12 mouse cellular contexts compared by ENCODE assay signal in genomic region chr17:28211921-28212341, GRCm38 (mm10). TPM values are rescaled to one million over a fixed set of nuclear protein-coding genes. Genes with fewer than 3 reads are reported as not detected.
DNase-seq lines count a peak whose midpoint lies in the region; ATAC-seq and TF ChIP-seq lines count a peak whose summit lies in the region.
"Had no signal": no experiment of that assay in that cellular context is flagged by ENCODE, and none has a peak within 500 bp of the region (broad histone marks: within the 10 kb centered on the region; RNA-seq: fewer than 3 reads in every experiment).

No protein-coding gene starts in this region.

- H3K27ac ChIP-seq in MEL (ENCODE audit: control insufficient read depth, low read depth, low read length) = peak overlapping the region; percentile 84
- peak overlapping the region; percentile 0; the same call in 1 of the 2 replicates for H3K27ac ChIP-seq in liver, embryonic 11.5 days (ENCODE audit: low read depth, low read length)
- H3K27ac ChIP-seq in forebrain, embryonic 10.5 days = no peak overlapping the region
- H3K27ac ChIP-seq: midbrain, embryonic 15.5 days had no signal

- 42% methylated on average over 6 of the region's 6 CpGs for WGBS in liver, embryonic 11.5 days
- 82% methylated on average over 6 of the region's 6 CpGs for WGBS in forebrain, embryonic 10.5 days

- peak overlapping the region; percentile 27 for H3K4me2 ChIP-seq in liver, embryonic 11.5 days
- H3K4me2 ChIP-seq: midbrain, embryonic 15.5 days had no signal

- TF ChIP-seq CTCF in MEL (IDR thresholded peaks at IDR 0.05 in 2 of 3, conservative IDR thresholded peaks at IDR 0.05 in 1 of 3; ENCODE audit: control insufficient read depth in 1 of 3, insufficient read depth in 1 of 3, low read depth in 2 of 3, low read length in 3 of 3, poor library complexity in 1 of 3, severe bottlenecking in 1 of 3) = no peak

- TF ChIP-seq POLR2A in MEL (IDR thresholded peaks at IDR 0.05; ENCODE audit: control insufficient read depth in 1 of 2, insufficient read depth in 1 of 2, low read depth in 1 of 2, low read length in 2 of 2, poor library complexity in 1 of 2) = peak in 1 of 2 experiments; percentile 31; a peak in 1 of 4 replicates

- H3K9ac ChIP-seq in MEL (ENCODE audit: control insufficient read depth, low read depth, low read length, poor library complexity, severe bottlenecking) = peak overlapping the region; percentile 39
- no peak overlapping the region for H3K9ac ChIP-seq in liver, embryonic 11.5 days (ENCODE audit: low read depth, low read length)
- H3K9ac ChIP-seq: midbrain, embryonic 15.5 days had no signal

- no peaks in the 10 kb centered on the region for H3K27me3 ChIP-seq in MEL (ENCODE audit: control insufficient read depth in 1 of 2, insufficient read depth in 2 of 2, low read length in 2 of 2)
- no peaks in the 10 kb centered on the region for H3K27me3 ChIP-seq in liver, embryonic 11.5 days (replicated peaks; ENCODE audit: control insufficient read depth, insufficient read depth, low read length)
- H3K27me3 ChIP-seq in forebrain, embryonic 10.5 days (ENCODE audit: poor library complexity, severe bottlenecking) = peaks cover 26% of the 10 kb centered on the region
- H3K27me3 ChIP-seq: midbrain, embryonic 15.5 days had no signal

- DNase-seq in MEL (ENCODE audit: low read depth, low spot score) = peak; percentile 86
- no peak for DNase-seq in liver, embryonic 11.5 days (ENCODE audit: low spot score)
- peak; percentile 83 to 84 for DNase-seq in spleen, postnatal 36 days (ENCODE audit: low spot score in 2 of 2)
- no peak for DNase-seq in forebrain, embryonic 10.5 days (ENCODE audit: extremely low spot score, low spot score)
- no peak for DNase-seq in layer of hippocampus, postnatal 14 days (ENCODE audit: low spot score in 2 of 2)
- DNase-seq in embryo, embryonic 10.5 days (ENCODE audit: low spot score) = no peak
- DNase-seq in gastrocnemius, adult 8-10 months (ENCODE audit: low spot score in 2 of 2) = no peak
- DNase-seq: cerebellum, postnatal 14 days; kidney, adult 8-10 months; retina, postnatal 1 day had no signal

- peaks cover 1 to 16% of the 10 kb centered on the region in 2 experiments; a peak in 3 of 4 replicates for H3K36me3 ChIP-seq in MEL (ENCODE audit: control insufficient read depth in 1 of 2, insufficient read depth in 2 of 2, low read length in 2 of 2)
- H3K36me3 ChIP-seq in liver, embryonic 11.5 days (ENCODE audit: control insufficient read depth, insufficient read depth, low read length) = no peaks in the 10 kb centered on the region
- H3K36me3 ChIP-seq in forebrain, embryonic 10.5 days (replicated peaks) = no peaks in the 10 kb centered on the region
- H3K36me3 ChIP-seq: midbrain, embryonic 15.5 days had no signal

- ATAC-seq in CD4-positive, CD25-positive, alpha-beta regulatory T cell, adult 4 months = peak; percentile 77
- peak; percentile 35 for ATAC-seq in liver, embryonic 11.5 days (replicated peaks; ENCODE audit: low FRiP score)
- ATAC-seq: midbrain, embryonic 15.5 days had no signal

- TF ChIP-seq EP300 in MEL (IDR thresholded peaks at IDR 0.05; ENCODE audit: low read depth in 1 of 2, low read length in 2 of 2) = peak in 1 of 2 experiments; percentile 77

- H3K4me3 ChIP-seq in MEL (ENCODE audit: control insufficient read depth in 1 of 2, insufficient read depth in 1 of 2, low read depth in 2 of 2, low read length in 2 of 2) = no peak overlapping the region
- H3K4me3 ChIP-seq in liver, embryonic 11.5 days (ENCODE audit: low read depth, low read length) = no peak overlapping the region
- no peak overlapping the region for H3K4me3 ChIP-seq in forebrain, embryonic 10.5 days
- H3K4me3 ChIP-seq: midbrain, embryonic 15.5 days had no signal

- TF ChIP-seq RAD21 in MEL (IDR thresholded peaks at IDR 0.05; ENCODE audit: low read depth, low read length) = no peak

- peaks cover 4 to 25% of the 10 kb centered on the region in 2 experiments for H3K4me1 ChIP-seq in MEL (ENCODE audit: control insufficient read depth in 1 of 2, insufficient read depth in 2 of 2, low read length in 2 of 2)
- H3K4me1 ChIP-seq in liver, embryonic 11.5 days (replicated peaks; ENCODE audit: control insufficient read depth, insufficient read depth, low read length) = peaks cover 35% of the 10 kb centered on the region
- H3K4me1 ChIP-seq in forebrain, embryonic 10.5 days = peaks cover 21% of the 10 kb centered on the region
- H3K4me1 ChIP-seq: midbrain, embryonic 15.5 days had no signal

- no peaks in the 10 kb centered on the region for H3K9me3 ChIP-seq in MEL (replicated peaks; ENCODE audit: insufficient read depth, low read length)
- H3K9me3 ChIP-seq in liver, embryonic 11.5 days (ENCODE audit: control insufficient read depth, low read length) = no peaks in the 10 kb centered on the region
- H3K9me3 ChIP-seq in forebrain, embryonic 10.5 days = no peaks in the 10 kb centered on the region
- H3K9me3 ChIP-seq: midbrain, embryonic 15.5 days had no signal

- peaks cover 39% of the 10 kb centered on the region for H3K79me2 ChIP-seq in MEL (ENCODE audit: control insufficient read depth, insufficient read depth, low read length, poor library complexity)

TF ChIP-seq in MEL, 35 proteins besides CTCF, POLR2A, EP300 and RAD21 (continues in another document):
- TF ChIP-seq ETS1 (IDR thresholded peaks at IDR 0.05; ENCODE audit: low read depth, low read length) (peak; percentile 62), USF2 (IDR thresholded peaks at IDR 0.05; ENCODE audit: borderline replicate concordance in 1 of 2, insufficient read depth in 1 of 2, low read depth in 1 of 2, low read length in 2 of 2) (no peak), E2F4 (IDR thresholded peaks at IDR 0.05; ENCODE audit: borderline replicate concordance, low read depth, low read length) (no peak), MAX (IDR thresholded peaks at IDR 0.05; ENCODE audit: low read length) (no peak), TCF12 (IDR thresholded peaks at IDR 0.05; ENCODE audit: low read depth, low read length) (peak; percentile 80), MEF2A (IDR thresholded peaks at IDR 0.05; ENCODE audit: extremely low read depth, insufficient replicate concordance, low read depth, low read length, poor library complexity, severe bottlenecking) (no peak), ZC3H11A (IDR thresholded peaks at IDR 0.05; ENCODE audit: low read depth, low read length) (no peak), GATA1 (IDR thresholded peaks at IDR 0.05; ENCODE audit: low read depth, low read length) (peak; percentile 51), ELF1 (IDR thresholded peaks at IDR 0.05; ENCODE audit: low read depth, low read length) (no peak), SIN3A (IDR thresholded peaks at IDR 0.05; ENCODE audit: low read length) (peak; percentile 50; the same call in 1 of the 2 replicates), JUND (IDR thresholded peaks at IDR 0.05; ENCODE audit: low read depth, low read length) (no peak), MAFK (IDR thresholded peaks at IDR 0.05; ENCODE audit: borderline replicate concordance, low read depth, low read length) (no peak), ZNF384 (IDR thresholded peaks at IDR 0.05; ENCODE audit: low read depth, low read length) (no peak), KAT2A (conservative IDR thresholded peaks at IDR 0.05; ENCODE audit: low read depth, low read length) (no peak), TBP (IDR thresholded peaks at IDR 0.05; ENCODE audit: low read depth, low read length) (peak; percentile 26; the same call in 1 of the 2 replicates), TAL1 (IDR thresholded peaks at IDR 0.05; ENCODE audit: low read length) (peak; percentile 75), POLR2AphosphoS5 (IDR thresholded peaks at IDR 0.05; ENCODE audit: borderline replicate concordance, low read depth, low read length) (no peak), GABPA (IDR thresholded peaks at IDR 0.05; ENCODE audit: low read depth, low read length) (no peak), MAZ (IDR thresholded peaks at IDR 0.05; ENCODE audit: low read depth, low read length) (0 out of 2 replicates have a peak, but pooled peaks have one; percentile 50), NELFE (IDR thresholded peaks at IDR 0.05; ENCODE audit: low read depth, low read length) (no peak), ZKSCAN1 (IDR thresholded peaks at IDR 0.05; ENCODE audit: low read depth, low read length) (no peak)

RNA-seq across cellular contexts. Expression of gene Def6, which starts 4.4 kb away (rescaled TPM):
- 10 to 100 TPM; 30.3 to 34.6 TPM for polyA plus RNA-seq in CD4-positive, CD25-positive, alpha-beta regulatory T cell, adult 4 months (2017; shearing (Covaris generic))
- 110 and 121 TPM in 2 replicates for total RNA-seq in MEL (2012; rRNA removed)
- 100 to 1,000 TPM in 1 of 2 experiments, not detected in 1; 154 TPM for polyA plus RNA-seq in MEL (2012; ENCODE audit: insufficient read depth in 1 of 2, insufficient read length in 2 of 2, low read depth in 1 of 2, low replicate concordance in 2 of 2, missing spikeins in 1 of 2)
- polyA plus RNA-seq in liver, embryonic 11.5 days (2014; fragmentation: Nextera tagmentation; extraction: Ambion mirVana) = 24.1 and 27.3 TPM in 2 replicates
- 2.4 and 4.1 TPM in 2 replicates for polyA plus RNA-seq in forebrain, embryonic 10.5 days (2016; fragmentation: Nextera tagmentation; extraction: Ambion mirVana)
- total RNA-seq in layer of hippocampus, postnatal 14 days (2021) = 1 to 10 TPM; 3.7 to 3.9 TPM
- 1 to 10 TPM in 3 of 4 experiments, under 1 TPM in 1; 0.90 to 2.1 (median 1.2) TPM for total RNA-seq in gastrocnemius, adult 8-10 months (2022)

RNA-seq across cellular contexts. Expression of gene Ppard, which starts 20.6 kb away (rescaled TPM):
- polyA plus RNA-seq in CD4-positive, CD25-positive, alpha-beta regulatory T cell, adult 4 months (2017; shearing (Covaris generic)) = 1 to 10 TPM; 2.6 to 4.6 TPM
- 3.4 and 3.5 TPM in 2 replicates for total RNA-seq in MEL (2012; rRNA removed)
- polyA plus RNA-seq in MEL (2012; ENCODE audit: insufficient read depth in 1 of 2, insufficient read length in 2 of 2, low read depth in 1 of 2, low replicate concordance in 2 of 2, missing spikeins in 1 of 2) = 10 to 100 TPM in 1 of 2 experiments, not detected in 1; 12.7 TPM
- 1.6 and 2.3 TPM in 2 replicates for polyA plus RNA-seq in liver, embryonic 11.5 days (2014; fragmentation: Nextera tagmentation; extraction: Ambion mirVana)
- 1.3 and 1.4 TPM in 2 replicates for polyA plus RNA-seq in forebrain, embryonic 10.5 days (2016; fragmentation: Nextera tagmentation; extraction: Ambion mirVana)
- 10 to 100 TPM; 27.1 to 28.9 TPM for total RNA-seq in layer of hippocampus, postnatal 14 days (2021)
- 10 to 100 TPM; 24.7 to 28.3 (median 26.1) TPM for total RNA-seq in gastrocnemius, adult 8-10 months (2022)

RNA-seq across cellular contexts. Expression of gene Zfp523, which starts 35.0 kb away (rescaled TPM):
- polyA plus RNA-seq in CD4-positive, CD25-positive, alpha-beta regulatory T cell, adult 4 months (2017; shearing (Covaris generic)) = 1 to 10 TPM; 2.9 to 5.5 TPM
- 21.4 and 29.5 TPM in 2 replicates for total RNA-seq in MEL (2012; rRNA removed)
- polyA plus RNA-seq in MEL (2012; ENCODE audit: insufficient read depth in 1 of 2, insufficient read length in 2 of 2, low read depth in 1 of 2, low replicate concordance in 2 of 2, missing spikeins in 1 of 2) = 10 to 100 TPM in 1 of 2 experiments, not detected in 1; 53.0 TPM
- polyA plus RNA-seq in liver, embryonic 11.5 days (2014; fragmentation: Nextera tagmentation; extraction: Ambion mirVana) = 13.3 and 14.6 TPM in 2 replicates
- 32.6 and 35.6 TPM in 2 replicates for polyA plus RNA-seq in forebrain, embryonic 10.5 days (2016; fragmentation: Nextera tagmentation; extraction: Ambion mirVana)
- total RNA-seq in layer of hippocampus, postnatal 14 days (2021) = 100 to 1,000 TPM in 1 of 2 experiments, 10 to 100 TPM in 1; 95.1 to 102 TPM
- 10 to 100 TPM; 13.0 to 19.2 (median 16.7) TPM for total RNA-seq in gastrocnemius, adult 8-10 months (2022)

Comparison
In these comparisons a context has a peak if more than half of its experiments do, and no peak if none do; other contexts are left out.
1. DNase-seq: peak in MEL (single experiment) and spleen, postnatal 36 days (2 of 2); none in liver, embryonic 11.5 days (single experiment), forebrain, embryonic 10.5 days (single experiment), layer of hippocampus, postnatal 14 days (0 of 2), embryo, embryonic 10.5 days (single experiment) and gastrocnemius, adult 8-10 months (0 of 2).